Mouse (Mus musculus) B cell, adult (primary cell): ENCODE data around the gene Gm10999. TPM values are rescaled to one million over a fixed set of nuclear protein-coding genes. Genes with fewer than 3 reads are reported as not detected.

Source experiments
- total RNA-seq: library from RNA; stranded (reverse); gene quantifications from 4 replicates; pipeline ENCODE4 v1.2.4, GENCODE M21; 2023; ENCODE audit not compliant: inconsistent age

Gene Gm10999
- not detected in 4 replicates for total RNA-seq

DNA sequence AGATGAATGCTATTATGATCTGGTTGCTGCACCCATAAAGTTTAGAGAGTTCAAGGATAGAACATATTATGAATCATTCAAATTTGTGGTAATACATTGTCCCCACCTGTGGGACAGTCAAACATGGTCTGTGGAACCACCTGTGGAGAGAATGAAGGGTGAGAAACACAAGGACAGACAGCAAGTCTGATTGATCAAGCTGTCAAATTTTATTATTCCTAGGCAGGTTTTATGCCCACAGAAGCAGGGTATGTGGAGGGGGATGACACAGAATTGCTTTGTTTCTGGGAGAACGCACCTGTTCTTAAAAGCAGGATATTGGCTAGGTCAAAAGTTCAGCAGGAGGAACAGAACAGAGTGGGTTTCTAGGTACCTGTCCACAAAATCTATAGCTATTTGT is at the start of gene Gm10999:
Gene Gm10999 (minus strand): TSS at position 101 of the 400 bp plus-strand sequence.

Other genes with a start within 250 kb of the Gm10999 start
- not detected in 4 replicates for gene Ccdc7a, start 66.1 kb downstream of the Gm10999 start, total RNA-seq
- gene Ccdc7b, start 64.5 kb downstream of the Gm10999 start, total RNA-seq: not detected in 4 replicates
- 5.3 to 11.5 TPM (median 9.6 TPM) in 4 replicates for gene 2610044O15Rik8, start 102.7 kb upstream of the Gm10999 start, total RNA-seq